Mouse (Mus musculus): ENCODE measurements around the gene Ift46.

DNA sequence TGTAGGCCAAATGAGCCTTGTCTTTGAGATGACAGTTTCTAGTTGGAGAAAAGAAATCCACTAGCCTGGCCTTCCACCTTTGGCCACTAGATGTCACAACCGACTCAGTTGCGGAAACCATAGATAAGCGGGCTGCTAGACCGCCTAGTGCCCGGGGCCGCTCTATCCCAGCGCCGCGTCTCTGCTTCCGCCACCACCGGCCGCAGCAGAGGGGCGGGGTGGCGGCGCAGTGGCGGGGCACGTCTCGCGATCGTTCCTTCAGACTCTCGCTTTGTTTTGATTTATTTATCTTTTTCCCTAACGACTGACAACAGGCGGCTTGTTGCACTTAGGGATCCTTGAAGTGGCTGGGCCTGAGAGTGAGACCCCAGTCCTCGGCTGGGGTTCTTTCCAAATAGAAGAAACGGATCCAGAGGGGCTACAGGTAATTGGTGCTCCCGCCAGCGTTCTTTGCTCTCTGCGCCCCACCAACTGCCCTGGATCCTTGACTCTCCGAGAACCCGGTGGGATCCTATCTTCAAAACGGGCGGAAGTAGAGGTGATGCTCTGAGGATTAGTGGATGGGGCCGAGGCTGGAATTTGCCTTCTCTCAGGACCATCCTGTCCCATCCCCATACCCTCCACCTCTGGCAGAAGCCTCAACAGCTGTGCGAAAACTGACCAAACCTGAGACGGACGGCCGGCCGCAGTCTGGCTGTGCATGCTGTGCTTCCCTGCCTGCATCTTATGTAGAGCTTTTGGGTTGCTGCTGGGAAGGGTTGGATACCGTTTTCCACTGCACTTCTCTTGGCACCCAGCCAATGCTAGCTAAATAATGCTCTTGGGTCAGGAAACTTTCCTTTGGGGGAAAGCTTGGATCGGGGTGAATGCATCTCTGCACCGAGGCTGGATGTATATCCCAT is 5.3 kb downstream of the Ift46 start:
- TF ChIP-seq POLR2A (IDR thresholded peaks at IDR 0.05; ENCODE audit: insufficient read length, low read depth): peak; percentile 73
- no peak for TF ChIP-seq MAX (IDR thresholded peaks at IDR 0.05; ENCODE audit: low read depth)
- no peak for TF ChIP-seq USF1 (IDR thresholded peaks at IDR 0.05; ENCODE audit: low read depth)
- no peak for TF ChIP-seq E2F4 (IDR thresholded peaks at IDR 0.05; ENCODE audit: insufficient read depth)
- peak; percentile 40 for TF ChIP-seq POLR2AphosphoS2 (IDR thresholded peaks at IDR 0.05; ENCODE audit: insufficient read length, low read depth)
- TF ChIP-seq MYOD1 (IDR thresholded peaks at IDR 0.05; ENCODE audit: control insufficient read depth in 1 of 3, insufficient read length in 2 of 3, low read depth in 2 of 3): peak in 1 of 3 experiments; percentile 30
